Mouse (Mus musculus): ENCODE measurements at regions not wholly inside any gene's neighbourhood (a gene's known extent, or its start where the extent isn't known, plus 50 kb on each side); places are given as distances from the start of the nearest gene placed in this dataset.

GRCm38 (mm10) chr10:30265129-30265528, 64.8 kb upstream of the Cenpw start:
- in situ Hi-C loops (cut with MboI, MseI) = no loop called here

- in situ Hi-C loops (cut with MboI, MseI) = no loop called here
Measured at GRCm38 (mm10) chr10:30259716-30260115, 59.4 kb upstream of the Cenpw start.

GRCm38 (mm10) chr10:30257889-30258288, 57.5 kb upstream of the Cenpw start:
- in situ Hi-C loops (cut with MboI, MseI) = no loop called here
